Mouse (Mus musculus): Measurements from ENCODE around the gene Themis3.

DNA sequence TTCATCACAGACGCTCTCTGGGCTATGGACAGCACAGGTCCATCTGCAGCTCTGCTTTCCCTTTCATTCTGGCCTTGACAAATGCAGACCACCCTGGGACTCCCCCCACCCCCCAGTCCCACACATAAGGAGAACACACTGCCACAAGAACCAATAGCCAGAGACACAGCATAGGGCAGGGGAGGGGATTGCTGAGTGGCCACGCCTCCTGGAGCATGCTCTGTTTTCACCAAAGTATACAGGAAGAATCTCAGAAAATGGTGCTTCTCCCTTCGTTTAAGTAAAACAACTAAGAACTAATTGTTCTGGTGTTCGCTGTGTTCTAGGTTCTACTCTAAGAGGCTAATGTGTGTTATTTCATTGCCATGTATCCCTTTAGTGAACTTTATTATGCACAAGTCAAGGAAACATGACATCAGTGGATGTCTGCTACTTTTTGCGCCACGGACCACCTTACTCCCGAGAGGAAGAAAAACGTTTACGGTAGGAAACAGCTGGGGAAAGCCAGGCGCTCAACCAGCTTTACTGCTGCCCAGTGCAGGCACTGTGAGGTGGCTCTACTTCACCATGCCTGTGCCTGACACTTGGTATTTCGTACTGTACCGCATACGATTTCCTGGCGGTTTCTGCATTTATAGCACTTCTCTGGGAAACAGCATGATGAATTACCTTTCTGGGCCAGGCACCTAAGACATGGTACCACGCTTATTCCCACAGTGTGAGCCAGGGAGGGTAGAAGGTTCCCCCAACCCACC lies 82.0 kb downstream of the Themis3 start:
- TF ChIP-seq POLR2AphosphoS5 (IDR thresholded peaks at IDR 0.05; ENCODE audit: insufficient replicate concordance, low read depth, low read length) = no peak
- TF ChIP-seq CTCF (IDR thresholded peaks at IDR 0.05; ENCODE audit: low read depth, low read length) = no peak
- TF ChIP-seq GATA1 (IDR thresholded peaks at IDR 0.05; ENCODE audit: borderline replicate concordance, low read length) = no peak
- TF ChIP-seq GATA2 (IDR thresholded peaks at IDR 0.05; ENCODE audit: borderline replicate concordance, low read depth, low read length) = no peak

All from G1E (cell line).